Mouse (Mus musculus): ENCODE measurements around the gene Cobll1. TPM values are rescaled to one million over a fixed set of nuclear protein-coding genes. Genes with fewer than 3 reads are reported as not detected.

Gene Cobll1
- polyA plus RNA-seq, 1 experiment from 2014 or later, result 4.3 TPM

GRCm38 (mm10) chr2:65175645-65176044, 63.6 kb downstream of the Cobll1 start:
- WGBS, result 80% methylated on average over 5 of the region's 5 CpGs
- DNase-seq (ENCODE audit: low spot score), result no peak
- no peak overlapping the region for H3K27ac ChIP-seq
- no peaks in the 10 kb centered on the region for H3K9me3 ChIP-seq (ENCODE audit: control insufficient read depth, low read length)
- no peak overlapping the region for H3K4me2 ChIP-seq (replicated peaks)
- H3K4me1 ChIP-seq (replicated peaks; ENCODE audit: control insufficient read depth, insufficient read depth, low read length), result no peaks in the 10 kb centered on the region
- no peaks in the 10 kb centered on the region for H3K27me3 ChIP-seq (ENCODE audit: control insufficient read depth, insufficient read depth, low read length)
- no peak for ATAC-seq (ENCODE audit: low FRiP score)
- no peaks in the 10 kb centered on the region for H3K36me3 ChIP-seq (replicated peaks; ENCODE audit: control insufficient read depth, insufficient read depth)
- H3K4me3 ChIP-seq (replicated peaks; ENCODE audit: low read length), result no peak overlapping the region
- no peak overlapping the region for H3K9ac ChIP-seq

GRCm38 (mm10) chr2:65172071-65172470, 67.1 kb downstream of the Cobll1 start:
- no peak overlapping the region for H3K4me2 ChIP-seq (replicated peaks)
- H3K9me3 ChIP-seq (ENCODE audit: control insufficient read depth, low read length), result no peaks in the 10 kb centered on the region
- H3K4me1 ChIP-seq (replicated peaks; ENCODE audit: control insufficient read depth, insufficient read depth, low read length), result no peaks in the 10 kb centered on the region
- WGBS, result 90% methylated on average over 6 of the region's 6 CpGs
- H3K9ac ChIP-seq, result no peak overlapping the region
- no peak overlapping the region for H3K4me3 ChIP-seq (replicated peaks; ENCODE audit: low read length)
- ATAC-seq (ENCODE audit: low FRiP score), result no peak
- no peaks in the 10 kb centered on the region for H3K36me3 ChIP-seq (replicated peaks; ENCODE audit: control insufficient read depth, insufficient read depth)
- no peaks in the 10 kb centered on the region for H3K27me3 ChIP-seq (ENCODE audit: control insufficient read depth, insufficient read depth, low read length)
- no peak overlapping the region for H3K27ac ChIP-seq
- no peak for DNase-seq (ENCODE audit: low spot score)

- DNase-seq (ENCODE audit: low spot score), result no peak
Observed at GRCm38 (mm10) chr2:65171516-65171915, 67.7 kb downstream of the Cobll1 start.

GRCm38 (mm10) chr2:65170693-65171456, 68.3 kb downstream of the Cobll1 start:
- H3K4me2 ChIP-seq (replicated peaks), result no peak overlapping the region
- ATAC-seq (ENCODE audit: low FRiP score) (no peak), DNase-seq (ENCODE audit: low spot score) (no peak)
- no peaks in the 10 kb centered on the region for H3K4me1 ChIP-seq (replicated peaks; ENCODE audit: control insufficient read depth, insufficient read depth, low read length)
- H3K4me3 ChIP-seq (replicated peaks; ENCODE audit: low read length), result no peak overlapping the region
- H3K27ac ChIP-seq, result no peak overlapping the region
- no peak overlapping the region for H3K9ac ChIP-seq
- no peaks in the 10 kb centered on the region for H3K36me3 ChIP-seq (replicated peaks; ENCODE audit: control insufficient read depth, insufficient read depth)
- 87% methylated on average over 18 of the region's 18 CpGs for WGBS
- no peaks in the 10 kb centered on the region for H3K27me3 ChIP-seq (ENCODE audit: control insufficient read depth, insufficient read depth, low read length)
- H3K9me3 ChIP-seq (ENCODE audit: control insufficient read depth, low read length), result no peaks in the 10 kb centered on the region

More at GRCm38 (mm10) chr2:65171516-65171915, 67.7 kb downstream of the Cobll1 start:
- 71% methylated on average over 1 of the region's 1 CpGs for WGBS
- Histone ChIP-seq H3K4me1 (replicated peaks; ENCODE audit: control insufficient read depth, insufficient read depth, low read length) (no peaks in the 10 kb centered on the region), H3K4me3 (replicated peaks; ENCODE audit: low read length) (no peak overlapping the region), H3K9me3 (ENCODE audit: control insufficient read depth, low read length) (no peaks in the 10 kb centered on the region), H3K36me3 (replicated peaks; ENCODE audit: control insufficient read depth, insufficient read depth) (no peaks in the 10 kb centered on the region), H3K4me2 (replicated peaks) (no peak overlapping the region), H3K27me3 (ENCODE audit: control insufficient read depth, insufficient read depth, low read length) (no peaks in the 10 kb centered on the region), H3K9ac (no peak overlapping the region), H3K27ac (no peak overlapping the region)
- ATAC-seq (ENCODE audit: low FRiP score), result no peak

- Histone ChIP-seq H3K9ac (no peak overlapping the region), H3K27me3 (ENCODE audit: control insufficient read depth, insufficient read depth, low read length) (no peaks in the 10 kb centered on the region), H3K9me3 (ENCODE audit: control insufficient read depth, low read length) (no peaks in the 10 kb centered on the region), H3K36me3 (replicated peaks; ENCODE audit: control insufficient read depth, insufficient read depth) (no peaks in the 10 kb centered on the region), H3K4me3 (replicated peaks; ENCODE audit: low read length) (no peak overlapping the region), H3K4me1 (replicated peaks; ENCODE audit: control insufficient read depth, insufficient read depth, low read length) (no peaks in the 10 kb centered on the region), H3K27ac (no peak overlapping the region), H3K4me2 (replicated peaks) (no peak overlapping the region)
- WGBS, result 95% methylated on average over 5 of the region's 5 CpGs
- ATAC-seq (ENCODE audit: low FRiP score), result no peak
- DNase-seq (ENCODE audit: low spot score), result no peak
Observed at GRCm38 (mm10) chr2:65170256-65170655, 68.9 kb downstream of the Cobll1 start.

- Histone ChIP-seq H3K4me3 (replicated peaks; ENCODE audit: low read length) (no peak overlapping the region), H3K4me1 (replicated peaks; ENCODE audit: control insufficient read depth, insufficient read depth, low read length) (no peaks in the 10 kb centered on the region), H3K27me3 (ENCODE audit: control insufficient read depth, insufficient read depth, low read length) (no peaks in the 10 kb centered on the region), H3K9me3 (ENCODE audit: control insufficient read depth, low read length) (no peaks in the 10 kb centered on the region), H3K4me2 (replicated peaks) (no peak overlapping the region), H3K36me3 (replicated peaks; ENCODE audit: control insufficient read depth, insufficient read depth) (no peaks in the 10 kb centered on the region), H3K9ac (no peak overlapping the region), H3K27ac (no peak overlapping the region)
- WGBS, result 94% methylated on average over 4 of the region's 4 CpGs
- DNase-seq (ENCODE audit: low spot score) (no peak), ATAC-seq (ENCODE audit: low FRiP score) (no peak)
Observed at GRCm38 (mm10) chr2:65163990-65164389, 75.2 kb downstream of the Cobll1 start.

GRCm38 (mm10) chr2:65162625-65163024, 76.6 kb downstream of the Cobll1 start:
- H3K9me3 ChIP-seq (ENCODE audit: control insufficient read depth, low read length), result no peaks in the 10 kb centered on the region
- DNase-seq (ENCODE audit: low spot score) (no peak), ATAC-seq (ENCODE audit: low FRiP score) (no peak)
- no peak overlapping the region for H3K4me3 ChIP-seq (replicated peaks; ENCODE audit: low read length)
- no peak overlapping the region for H3K9ac ChIP-seq
- H3K4me1 ChIP-seq (replicated peaks; ENCODE audit: control insufficient read depth, insufficient read depth, low read length), result no peaks in the 10 kb centered on the region
- H3K36me3 ChIP-seq (replicated peaks; ENCODE audit: control insufficient read depth, insufficient read depth), result no peaks in the 10 kb centered on the region
- 92% methylated on average over 5 of the region's 5 CpGs for whole genome bisulfite sequencing
- H3K27ac ChIP-seq, result no peak overlapping the region
- H3K4me2 ChIP-seq (replicated peaks), result no peak overlapping the region
- H3K27me3 ChIP-seq (ENCODE audit: control insufficient read depth, insufficient read depth, low read length), result no peaks in the 10 kb centered on the region

- DNase-seq (ENCODE audit: low spot score) (no peak), ATAC-seq (ENCODE audit: low FRiP score) (no peak)
- H3K27ac ChIP-seq, result no peak overlapping the region
- H3K36me3 ChIP-seq (replicated peaks; ENCODE audit: control insufficient read depth, insufficient read depth), result no peaks in the 10 kb centered on the region
- H3K4me2 ChIP-seq (replicated peaks), result no peak overlapping the region
- no peak overlapping the region for H3K4me3 ChIP-seq (replicated peaks; ENCODE audit: low read length)
- H3K27me3 ChIP-seq (ENCODE audit: control insufficient read depth, insufficient read depth, low read length), result no peaks in the 10 kb centered on the region
- no peaks in the 10 kb centered on the region for H3K4me1 ChIP-seq (replicated peaks; ENCODE audit: control insufficient read depth, insufficient read depth, low read length)
- no peak overlapping the region for H3K9ac ChIP-seq
- WGBS, result 88% methylated on average over 2 of the region's 2 CpGs
- H3K9me3 ChIP-seq (ENCODE audit: control insufficient read depth, low read length), result no peaks in the 10 kb centered on the region
Observed at GRCm38 (mm10) chr2:65161715-65162114, 77.5 kb downstream of the Cobll1 start.

- Histone ChIP-seq H3K27ac (no peak overlapping the region), H3K4me2 (replicated peaks) (no peak overlapping the region), H3K4me1 (replicated peaks; ENCODE audit: control insufficient read depth, insufficient read depth, low read length) (no peaks in the 10 kb centered on the region), H3K4me3 (replicated peaks; ENCODE audit: low read length) (no peak overlapping the region), H3K9me3 (ENCODE audit: control insufficient read depth, low read length) (no peaks in the 10 kb centered on the region), H3K9ac (no peak overlapping the region), H3K36me3 (replicated peaks; ENCODE audit: control insufficient read depth, insufficient read depth) (no peaks in the 10 kb centered on the region), H3K27me3 (ENCODE audit: control insufficient read depth, insufficient read depth, low read length) (no peaks in the 10 kb centered on the region)
- ATAC-seq (ENCODE audit: low FRiP score) (no peak), DNase-seq (ENCODE audit: low spot score) (no peak)
- WGBS, result 68% methylated on average over 5 of the region's 5 CpGs
Observed at GRCm38 (mm10) chr2:65157981-65158651, 81.1 kb downstream of the Cobll1 start.

All from hindbrain, embryonic 14.5 days (tissue).